ENCODE assay signal across 8 mouse cellular contexts in genomic region chr10:53180751-53181151, GRCm38 (mm10).
A peak's percentile ranks its signal among the peaks of the same experiment; 100 is the strongest.
DNase-seq lines count a peak whose midpoint lies in the region; ATAC-seq lines count a peak whose summit lies in the region.
"Had no signal": no experiment of that assay in that cellular context is flagged by ENCODE, and none has a peak within 500 bp of the region (broad histone marks: within the 10 kb centered on the region; RNA-seq: fewer than 3 reads in every experiment).

No protein-coding gene starts in this region.

- H3K27me3 ChIP-seq in heart, embryonic 12.5 days (replicated peaks), result no peaks in the 10 kb centered on the region
- no peaks in the 10 kb centered on the region for H3K27me3 ChIP-seq in megakaryocyte, embryonic 14.5 days (replicated peaks)

- DNase-seq in kidney, postnatal 14 days, result peak; percentile 7
- DNase-seq in kidney, postnatal 25 days, result no peak
- no peak for DNase-seq in urinary bladder, postnatal 25 days (ENCODE audit: low spot score)

- H3K4me2 ChIP-seq in heart, embryonic 12.5 days, result peak overlapping the region; percentile 48

- no peak for ATAC-seq in heart, embryonic 12.5 days (ENCODE audit: insufficient number of reproducible peaks, low FRiP score)
- peak; percentile 89 to 90 for ATAC-seq in hematopoietic stem cell, adult 5-6 weeks (replicated peaks in 1 of 2; ENCODE audit: insufficient read depth in 1 of 2, low FRiP score in 2 of 2, low TSS enrichment in 1 of 2, low read depth in 1 of 2, poor library complexity in 2 of 2, severe bottlenecking in 2 of 2)
- no peak for ATAC-seq in erythroblast, adult 5-6 weeks (replicated peaks; ENCODE audit: low FRiP score, poor library complexity, severe bottlenecking)

- peak overlapping the region; percentile 79 for H3K27ac ChIP-seq in heart, embryonic 12.5 days (ENCODE audit: poor library complexity, severe bottlenecking)

- H3K4me3 ChIP-seq in heart, embryonic 12.5 days, result no peak overlapping the region
- H3K4me3 ChIP-seq in megakaryocyte, embryonic 14.5 days (replicated peaks), result peak overlapping the region; percentile 80

- H3K4me1 ChIP-seq in heart, embryonic 12.5 days (replicated peaks), result peaks cover 19% of the 10 kb centered on the region
- peaks cover 14% of the 10 kb centered on the region for H3K4me1 ChIP-seq in megakaryocyte, embryonic 14.5 days

- 26% methylated on average over 11 of the region's 11 CpGs for WGBS in heart, embryonic 12.5 days

- H3K36me3 ChIP-seq in heart, embryonic 12.5 days, result no peaks in the 10 kb centered on the region
- no peaks in the 10 kb centered on the region for H3K36me3 ChIP-seq in megakaryocyte, embryonic 14.5 days (replicated peaks; ENCODE audit: low read length)
- H3K36me3 ChIP-seq: G1E had no signal

- no peaks in the 10 kb centered on the region for H3K9me3 ChIP-seq in heart, embryonic 12.5 days (replicated peaks)
- no peaks in the 10 kb centered on the region for H3K9me3 ChIP-seq in megakaryocyte, embryonic 14.5 days
- H3K9me3 ChIP-seq: G1E had no signal

- no peak overlapping the region for H3K9ac ChIP-seq in heart, embryonic 12.5 days

Comparison
In these comparisons a context has a peak if more than half of its experiments do, and no peak if none do; other contexts are left out.
1. ATAC-seq: peak in hematopoietic stem cell, adult 5-6 weeks (2 of 2); none in heart, embryonic 12.5 days (single experiment) and erythroblast, adult 5-6 weeks (single experiment).